Mouse (Mus musculus) heart, postnatal 0 days (tissue): Measurements from ENCODE around the gene Slc25a22. TPM values are rescaled to one million over a fixed set of nuclear protein-coding genes. Genes with fewer than 3 reads are reported as not detected.

Source experiments
- ATAC-seq: fragments of 200-750 bp; cut with Nextera tagmentation; 2 replicates; pipeline ENCODE4 v1.8.0; 2017; ENCODE audit warnings: low read depth, moderate number of reproducible peaks, moderate library complexity; ENCODE audit not compliant: insufficient read depth
- DNase-seq: peaks from one replicate; pipeline ENCODE4 v3.0.0-alpha.2; 2016; ENCODE audit warnings: low spot score
- H3K27ac ChIP-seq: fragments of 300-500 bp; sonication (generic); 2 replicates; pipeline ENCODE4 v1.5.1; 2014; ENCODE audit warnings: low read depth, mild to moderate bottlenecking
- H3K27me3 ChIP-seq: fragments of 300-500 bp; sonication (generic); 2 replicates; pipeline ENCODE4 v1.6.1; 2014; ENCODE audit warnings: low read length, mixed read lengths; ENCODE audit not compliant: control insufficient read depth, insufficient read depth
- H3K36me3 ChIP-seq: fragments of 300-500 bp; sonication (generic); replicated peaks from 2 replicates; pipeline ENCODE4 v1.6.1; 2014; ENCODE audit warnings: low read length, mixed read lengths; ENCODE audit not compliant: control insufficient read depth, insufficient read depth
- H3K4me1 ChIP-seq: fragments of 300-500 bp; sonication (generic); 2 replicates; pipeline ENCODE4 v1.6.1; 2014; ENCODE audit warnings: antibody characterized with exemption; ENCODE audit not compliant: control insufficient read depth, insufficient read depth
- H3K4me2 ChIP-seq: fragments of 300-500 bp; sonication (generic); 2 replicates; pipeline ENCODE4 v1.6.1; 2014; ENCODE audit warnings: low read depth, mild to moderate bottlenecking, low read length, moderate library complexity
- H3K4me3 ChIP-seq: fragments of 300-500 bp; sonication (generic); 2 replicates; pipeline ENCODE4 v1.5.1; 2014; ENCODE audit warnings: low read depth, low read length
- H3K9ac ChIP-seq: fragments of 300-500 bp; sonication (generic); replicated peaks from 2 replicates; pipeline ENCODE4 v1.6.1; 2014; ENCODE audit warnings: low read depth, low read length, mixed read lengths
- H3K9me3 ChIP-seq: fragments of 300-500 bp; sonication (generic); replicated peaks from 2 replicates; pipeline ENCODE4 v1.6.1; 2016; ENCODE audit warnings: low read length; ENCODE audit not compliant: control insufficient read depth
- CTCF ChIP-seq: IDR thresholded peaks from 2 replicates; pipeline ENCODE4 v1.5.1; 2016; ENCODE audit warnings: antibody characterized with exemption, control low read depth, low read depth
- EP300 ChIP-seq: IDR thresholded peaks from 2 replicates; pipeline ENCODE4 v1.6.1; 2016; ENCODE audit warnings: antibody characterized with exemption, low read depth
- WGBS: fragments of 180-500 bp; shearing (Covaris S2); extraction: QIAGEN DNeasy Blood & Tissue Kit; methylation state at CpG from one replicate; pipeline ENCODE4 v1.1.7; 2014; 5-methylcytosine and 5-hydroxymethylcytosine counted together
- polyA plus RNA-seq: library from polyadenylated mRNA; unstranded; fragments of >200 nt; fragmentation: Nextera tagmentation; extraction: Ambion mirVana; gene quantifications from 2 replicates; pipeline ENCODE4 v1.2.1, GENCODE M21; 2015
- total RNA-seq: library from RNA; depleted of rRNA; stranded (reverse); fragments of >200 nt; gene quantifications from 2 replicates; pipeline ENCODE4 v1.2.3, GENCODE M21; 2014; ENCODE audit warnings: low replicate concordance

Gene Slc25a22
- total and polyA plus RNA-seq, 2 experiments from 2014 or later: 13.1 to 17.7 TPM

DNA sequence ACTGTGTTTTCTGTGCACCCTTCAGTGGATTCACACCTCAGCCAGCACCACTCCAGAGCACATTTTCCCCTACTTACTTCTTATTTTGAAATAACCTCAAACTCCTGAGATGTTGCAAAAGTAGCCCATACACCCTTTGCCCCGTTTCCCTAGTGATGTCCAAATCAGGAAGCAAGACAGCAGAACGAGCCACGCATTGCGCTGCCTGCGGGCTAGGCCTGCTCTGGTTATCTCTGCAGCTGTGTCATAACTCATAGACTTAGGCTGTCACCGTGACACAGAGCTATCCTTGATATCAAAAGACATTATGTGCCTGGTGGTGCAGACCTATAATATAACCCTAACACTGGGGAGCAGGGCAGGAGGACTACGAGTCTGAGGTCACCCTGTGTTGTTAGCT lies 43.5 kb downstream of the Slc25a22 start:
- ATAC-seq (no peak), DNase-seq (no peak)
- Histone ChIP-seq H3K27ac (no peak overlapping the region), H3K27me3 (no peaks in the 10 kb centered on the region), H3K36me3 (peaks cover 36% of the 10 kb centered on the region), H3K4me2 (no peak overlapping the region), H3K4me1 (peaks cover 9% of the 10 kb centered on the region), H3K9ac (no peak overlapping the region), H3K4me3 (no peak overlapping the region), H3K9me3 (no peaks in the 10 kb centered on the region)
- 70% methylated on average over 7 of the region's 7 CpGs for WGBS
- TF ChIP-seq CTCF: no peak
- TF ChIP-seq EP300: no peak

DNA sequence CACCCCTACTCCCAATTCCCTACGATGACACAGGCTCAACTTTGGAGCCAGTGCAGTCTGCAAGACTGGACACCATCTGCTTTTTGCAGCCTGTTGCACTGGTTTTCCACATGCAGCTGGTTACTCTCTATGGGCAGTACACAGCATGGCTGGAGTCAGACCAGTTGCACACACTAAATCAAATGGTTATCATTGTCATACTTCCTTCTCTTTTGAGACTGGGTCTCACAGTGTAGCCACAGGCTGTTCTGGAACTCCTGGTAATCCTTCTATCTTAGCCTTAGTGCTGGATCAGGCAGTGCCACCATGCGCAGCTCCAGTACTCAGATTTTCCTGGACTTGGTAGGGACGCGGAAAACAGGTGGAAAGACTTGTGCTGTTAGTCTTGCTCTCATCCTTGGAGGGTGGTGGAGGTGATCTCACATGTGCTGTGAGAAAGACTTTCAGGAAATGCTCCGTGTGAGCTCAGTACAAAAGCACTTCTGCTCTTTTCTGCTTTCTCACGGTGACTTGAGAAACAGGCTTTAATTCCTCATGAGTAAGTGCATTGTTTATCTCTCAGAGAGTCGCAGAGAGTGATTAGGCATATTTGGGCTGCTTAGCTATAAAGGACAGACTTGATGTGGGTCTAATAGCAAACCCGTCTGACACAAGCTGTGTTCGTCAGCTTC lies 45.0 kb downstream of the Slc25a22 start:
- H3K36me3 ChIP-seq: peaks cover 21% of the 10 kb centered on the region
- H3K27ac ChIP-seq: peak overlapping the region; percentile 64
- H3K9ac ChIP-seq: peak overlapping the region; percentile 70
- no peak for DNase-seq
- H3K4me1 ChIP-seq: peaks cover 9% of the 10 kb centered on the region
- WGBS: 23% methylated on average over 9 of the region's 9 CpGs
- peak overlapping the region; percentile 98 for H3K4me2 ChIP-seq
- H3K4me3 ChIP-seq: peak overlapping the region; percentile 76
- ATAC-seq: no peak
- no peaks in the 10 kb centered on the region for H3K27me3 ChIP-seq
- no peaks in the 10 kb centered on the region for H3K9me3 ChIP-seq
- TF ChIP-seq CTCF: no peak
- TF ChIP-seq EP300: no peak

DNA sequence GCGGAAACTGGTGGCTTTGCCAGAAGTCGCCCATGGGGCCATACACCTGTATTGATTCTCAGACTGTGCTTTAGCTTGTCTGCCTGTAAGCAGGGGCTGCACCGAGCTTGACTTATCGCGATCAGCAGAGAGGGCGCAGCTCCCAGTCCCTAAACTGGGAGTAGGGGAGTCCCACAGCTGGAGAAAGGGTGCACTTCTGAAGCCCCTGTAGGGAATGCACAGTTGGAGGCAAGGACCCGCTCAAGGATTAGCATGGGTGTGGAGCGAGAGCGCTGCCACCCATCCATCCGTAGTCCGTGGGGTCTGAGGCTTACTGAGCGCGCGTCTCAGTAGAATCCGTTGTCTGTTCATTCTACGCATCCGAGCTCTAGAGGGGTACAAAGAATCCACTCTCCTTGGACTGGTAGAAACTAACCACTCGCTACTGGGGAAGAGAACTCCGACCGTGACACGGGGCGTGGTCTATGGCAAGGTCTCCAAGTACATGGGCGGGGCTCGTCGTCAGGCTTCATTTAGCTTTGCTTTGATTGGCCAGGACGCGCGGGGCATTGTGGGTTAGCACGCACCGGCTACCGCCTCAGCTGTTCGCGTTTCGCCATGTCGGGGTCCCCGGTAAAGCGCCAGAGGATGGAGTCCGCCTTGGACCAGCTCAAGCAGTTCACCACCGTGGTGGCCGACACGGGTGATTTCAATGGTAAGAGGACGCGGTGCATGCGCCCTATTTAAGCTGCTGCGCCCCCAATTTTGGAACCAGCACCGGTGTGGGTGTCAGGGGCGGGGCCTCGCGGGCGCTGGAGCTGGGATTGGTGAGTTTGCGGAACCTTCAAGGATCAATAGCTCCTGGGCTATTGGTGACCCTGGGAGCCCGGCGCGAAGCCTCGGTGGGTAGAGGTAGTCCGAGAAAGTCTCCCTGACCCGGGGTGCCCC lies 45.8 kb downstream of the Slc25a22 start, which contains the start of gene Taldo1:
Gene Taldo1, plus strand, starts transcription at position 575 of the 927 bp plus-strand sequence.
- peaks cover 9% of the 10 kb centered on the region for H3K4me1 ChIP-seq
- H3K9me3 ChIP-seq: no peaks in the 10 kb centered on the region
- H3K27me3 ChIP-seq: no peaks in the 10 kb centered on the region
- TF ChIP-seq CTCF (no peak), EP300 (no peak)
- peak within 1 kb of the TSS; percentile 98 for H3K4me2 ChIP-seq
- H3K27ac ChIP-seq: peak within 1 kb of the TSS; percentile 64
- peaks cover 17% of the 10 kb centered on the region for H3K36me3 ChIP-seq
- peak within 1 kb of the TSS; percentile 76 for H3K4me3 ChIP-seq
- peak; percentile 94 for ATAC-seq
- H3K9ac ChIP-seq: peak within 1 kb of the TSS; percentile 70
- WGBS: under 1% methylated on average over 57 of the region's 57 CpGs
- DNase-seq: peak; percentile 95

DNA sequence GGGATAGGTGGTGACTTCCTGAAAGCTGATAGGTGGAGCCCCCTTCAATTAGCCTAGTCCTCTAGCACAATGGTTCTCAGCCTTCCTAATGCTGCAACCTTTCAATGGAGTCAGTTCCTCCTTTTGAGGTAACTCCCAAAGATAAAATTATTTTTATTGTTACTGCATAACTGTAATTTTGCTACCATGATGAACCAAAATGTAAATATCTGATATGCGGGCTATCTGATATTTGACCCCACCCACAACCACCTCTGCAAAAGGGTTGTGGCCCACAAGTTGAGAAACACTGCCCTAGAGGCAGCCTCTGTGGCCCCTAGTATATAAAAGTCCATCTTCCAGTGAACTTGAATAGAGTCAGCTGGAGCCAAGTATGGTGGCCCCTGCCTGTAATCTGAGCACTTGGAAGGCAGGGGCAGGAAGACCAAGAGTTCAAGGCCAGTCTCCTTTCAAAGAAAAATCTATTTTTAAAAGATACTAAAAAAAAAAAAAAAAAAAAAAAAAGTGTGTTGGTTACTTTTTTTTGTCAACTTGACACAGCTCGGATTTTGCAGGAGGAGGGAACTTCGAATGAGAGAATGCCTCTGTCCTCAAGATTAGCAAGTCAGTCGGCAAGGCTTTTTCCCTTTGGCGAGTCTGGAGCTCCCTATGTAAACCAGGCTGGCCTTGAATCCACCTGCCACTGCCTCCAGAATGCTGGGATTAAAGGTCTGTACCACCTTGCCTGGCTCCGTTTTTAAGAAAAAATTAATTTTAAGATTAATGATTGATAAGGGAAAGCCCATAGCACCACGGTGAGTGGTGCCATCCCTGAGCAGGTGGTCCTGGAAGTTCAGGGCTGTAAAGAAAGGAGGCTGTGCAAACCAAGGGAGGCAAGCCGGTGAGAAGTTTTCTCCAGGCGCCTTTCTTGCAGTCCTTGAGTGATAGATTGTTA lies 47.1 kb downstream of the Slc25a22 start:
- 55% methylated on average over 9 of the region's 9 CpGs for WGBS
- Histone ChIP-seq H3K27ac (no peak overlapping the region), H3K4me1 (peaks cover 9% of the 10 kb centered on the region), H3K4me2 (no peak overlapping the region), H3K9ac (no peak overlapping the region), H3K9me3 (no peaks in the 10 kb centered on the region), H3K4me3 (no peak overlapping the region), H3K27me3 (no peaks in the 10 kb centered on the region), H3K36me3 (peaks cover 4% of the 10 kb centered on the region; the same call in 1 of the 2 replicates)
- ATAC-seq (no peak), DNase-seq (no peak)
- TF ChIP-seq CTCF (no peak), EP300 (no peak)

DNA sequence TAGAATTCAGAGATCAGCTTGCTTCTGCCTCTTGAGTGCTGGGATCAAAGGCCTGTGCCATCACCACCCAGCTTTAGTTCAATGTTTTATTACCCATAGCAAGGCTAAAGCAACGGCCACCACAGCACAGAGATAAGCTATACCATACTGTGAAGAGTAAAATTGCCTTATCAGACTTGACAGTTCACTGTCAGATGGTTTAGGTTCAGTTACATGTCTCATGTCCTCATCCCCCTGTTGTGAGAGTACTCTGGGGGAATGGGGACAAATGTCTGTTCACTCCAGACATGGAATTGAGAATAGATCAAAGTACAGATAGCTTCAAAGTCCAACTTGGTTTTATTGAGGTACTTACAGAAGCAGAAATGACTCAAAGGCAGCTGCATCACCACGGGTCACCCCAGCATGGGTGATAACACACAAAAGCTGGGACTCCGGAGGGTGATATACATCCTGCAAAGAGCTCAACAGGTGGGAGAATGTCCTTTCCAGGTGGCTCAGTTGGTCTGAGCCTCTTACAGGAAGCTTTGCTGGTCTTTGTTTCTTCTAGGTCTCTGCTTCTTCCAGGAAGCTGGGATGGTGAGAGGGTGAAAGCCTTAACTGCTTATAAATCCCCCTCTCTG lies 49.1 kb downstream of the Slc25a22 start:
- H3K4me1 ChIP-seq: peaks cover 9% of the 10 kb centered on the region
- TF ChIP-seq CTCF: no peak
- TF ChIP-seq EP300: no peak
- no peak for DNase-seq
- no peak for ATAC-seq
- no peaks in the 10 kb centered on the region for H3K27me3 ChIP-seq
- no peak overlapping the region for H3K27ac ChIP-seq
- H3K9me3 ChIP-seq: no peaks in the 10 kb centered on the region
- no peaks in the 10 kb centered on the region for H3K36me3 ChIP-seq
- H3K4me3 ChIP-seq: no peak overlapping the region
- no peak overlapping the region for H3K9ac ChIP-seq
- 54% methylated on average over 3 of the region's 3 CpGs for WGBS
- H3K4me2 ChIP-seq: no peak overlapping the region
